Mouse (Mus musculus) heart, postnatal 36 days (tissue): ENCODE results near the gene Gm28919. TPM values are rescaled to one million over a fixed set of nuclear protein-coding genes. Genes with fewer than 3 reads are reported as not detected.
"Not testable (repeated sequence)": the region's sequence is repeated elsewhere in the genome, so short reads cannot be mapped to it uniquely, and the experiment has no call there.

ENCODE experiments used
- DNase-seq, 2 experiments: peaks; one replicate each; pipeline ENCODE4 v3.0.0; 2021 to 2022
- intact Hi-C: fragments of 180-260 bp; cut with DNase I; formaldehyde crosslinking; loops from one replicate; pipeline ENCODE4 v1.15.1; 2025
- total RNA-seq, 2 experiments: library from RNA; stranded (reverse); gene quantifications; 2 replicates each; pipeline ENCODE4 v1.2.3; 2021

Gene Gm28919
- total RNA-seq: not detected

GRCm38 (mm10) chrY:6583246-6583645, at the start of gene Gm28919:
Gene Gm28919 (plus strand): TSS chrY:6583546.
- intact Hi-C loops: not testable (repeated sequence)

More at GRCm38 (mm10) chrY:6583246-6583645, at the start of gene Gm28919:
- not testable (repeated sequence) for DNase-seq

Other genes with a start within 250 kb of the Gm28919 start
- not detected for gene Gm21719, start 99.3 kb downstream of the Gm28919 start, total RNA-seq